Comparison of ENCODE assay signal across 11 mouse cellular contexts in genomic region chr4:57569711-57570110, GRCm38 (mm10). TPM values are rescaled to one million over a fixed set of nuclear protein-coding genes. Genes with fewer than 3 reads are reported as not detected.
A peak's percentile ranks its signal among the peaks of the same experiment; 100 is the strongest.
DNase-seq lines count a peak whose midpoint lies in the region; ATAC-seq and TF ChIP-seq lines count a peak whose summit lies in the region.
"Had no signal": no experiment of that assay in that cellular context is flagged by ENCODE, and none has a peak within 500 bp of the region (broad histone marks: within the 10 kb centered on the region; RNA-seq: fewer than 3 reads in every experiment).

No protein-coding gene starts in this region.

- DNase-seq in forebrain, postnatal 0 days: no peak
- peak; percentile 35 for DNase-seq in adrenal gland, postnatal 25 days
- DNase-seq in heart, postnatal 4 days: peak; percentile 57
- DNase-seq in lung, postnatal 0 days (ENCODE audit: low spot score): peak; percentile 61
- no peak for DNase-seq in left cerebral cortex, adult 11 months (ENCODE audit: low spot score)
- no peak for DNase-seq in kidney, adult 8-10 months
- DNase-seq: B cell, adult 2 months; cerebellum, postnatal 25 days had no signal

- no peak overlapping the region for H3K9ac ChIP-seq in forebrain, postnatal 0 days
- H3K9ac ChIP-seq in forebrain, embryonic 12.5 days: no peak overlapping the region
- H3K9ac ChIP-seq in lung, postnatal 0 days (replicated peaks; ENCODE audit: low read depth): no peak overlapping the region

- TF ChIP-seq CTCF in forebrain, postnatal 0 days (IDR thresholded peaks at IDR 0.05; ENCODE audit: low read depth): no peak
- TF ChIP-seq CTCF in lung, postnatal 0 days (IDR thresholded peaks at IDR 0.05): no peak

- H3K4me2 ChIP-seq in forebrain, postnatal 0 days (ENCODE audit: low read depth): 0 out of 2 replicates have a peak overlapping the region, but pooled peaks have one; percentile 5
- no peak overlapping the region for H3K4me2 ChIP-seq in forebrain, embryonic 12.5 days
- peak overlapping the region; percentile 86 for H3K4me2 ChIP-seq in lung, postnatal 0 days (replicated peaks; ENCODE audit: low read depth, low read length)

- no peak overlapping the region for H3K27ac ChIP-seq in forebrain, postnatal 0 days (ENCODE audit: low read depth, low read length)
- no peak overlapping the region for H3K27ac ChIP-seq in forebrain, embryonic 12.5 days
- H3K27ac ChIP-seq in lung, postnatal 0 days (ENCODE audit: low read length): no peak overlapping the region

- no peaks in the 10 kb centered on the region for H3K36me3 ChIP-seq in forebrain, postnatal 0 days (ENCODE audit: insufficient read depth)
- H3K36me3 ChIP-seq in forebrain, embryonic 12.5 days (replicated peaks): no peaks in the 10 kb centered on the region
- no peaks in the 10 kb centered on the region for H3K36me3 ChIP-seq in lung, postnatal 0 days (ENCODE audit: insufficient read depth, low read length)

- no peak for ATAC-seq in forebrain, postnatal 0 days
- no peak for ATAC-seq in forebrain, embryonic 12.5 days (ENCODE audit: low FRiP score)
- ATAC-seq in lung, postnatal 0 days: peak; percentile 77
- no peak for ATAC-seq in megakaryocyte-erythroid progenitor cell, adult 5-6 weeks (replicated peaks; ENCODE audit: low FRiP score, low TSS enrichment, poor library complexity, severe bottlenecking)

- H3K4me1 ChIP-seq in forebrain, postnatal 0 days (ENCODE audit: insufficient read depth): peaks cover 11% of the 10 kb centered on the region; the same call in 1 of the 2 replicates
- H3K4me1 ChIP-seq in forebrain, embryonic 12.5 days: peaks cover 6% of the 10 kb centered on the region
- H3K4me1 ChIP-seq in lung, postnatal 0 days (ENCODE audit: insufficient read depth, low read depth, low read length): 0 out of 2 replicates have a peak, but pooled peaks cover 2% of the 10 kb centered on the region

- H3K4me3 ChIP-seq in forebrain, postnatal 0 days (ENCODE audit: low read depth, low read length): no peak overlapping the region
- H3K4me3 ChIP-seq in forebrain, embryonic 12.5 days (replicated peaks): no peak overlapping the region
- H3K4me3 ChIP-seq in lung, postnatal 0 days (ENCODE audit: low read depth, low read length): peak overlapping the region; percentile 45; the same call in 1 of the 2 replicates
- H3K4me3 ChIP-seq: megakaryocyte, embryonic 14.5 days had no signal

- H3K27me3 ChIP-seq in forebrain, postnatal 0 days (ENCODE audit: insufficient read depth, low read length): no peaks in the 10 kb centered on the region
- peaks cover 34% of the 10 kb centered on the region for H3K27me3 ChIP-seq in forebrain, embryonic 12.5 days
- H3K27me3 ChIP-seq in lung, postnatal 0 days (replicated peaks; ENCODE audit: insufficient read depth, low read length): no peaks in the 10 kb centered on the region

- no peaks in the 10 kb centered on the region for H3K9me3 ChIP-seq in forebrain, postnatal 0 days (ENCODE audit: low read length)
- no peaks in the 10 kb centered on the region for H3K9me3 ChIP-seq in forebrain, embryonic 12.5 days
- H3K9me3 ChIP-seq in lung, postnatal 0 days (ENCODE audit: low read length): no peaks in the 10 kb centered on the region
- H3K9me3 ChIP-seq: megakaryocyte, embryonic 14.5 days had no signal

- WGBS in forebrain, postnatal 0 days: 63% methylated on average over 6 of the region's 6 CpGs
- 62% methylated on average over 6 of the region's 6 CpGs for WGBS in forebrain, embryonic 12.5 days
- WGBS in lung, postnatal 0 days: 32% methylated on average over 6 of the region's 6 CpGs

- TF ChIP-seq EP300 in lung, postnatal 0 days (IDR thresholded peaks at IDR 0.05): peak; percentile 38

RNA-seq across cellular contexts. Expression of gene Pakap, which starts 1.7 kb away (rescaled TPM):
- total RNA-seq in forebrain, postnatal 0 days (2014; rRNA removed): 3.7 and 6.9 TPM in 2 replicates
- polyA plus RNA-seq in forebrain, postnatal 0 days (2015; fragmentation: Nextera tagmentation; extraction: Ambion mirVana): 6.1 and 9.5 TPM in 2 replicates
- polyA plus RNA-seq in forebrain, embryonic 12.5 days (2016; fragmentation: Nextera tagmentation; extraction: Ambion mirVana): 13.7 and 14.8 TPM in 2 replicates
- total RNA-seq in adrenal gland, postnatal 25 days (2021): 67.2 and 126 TPM in 2 replicates
- 10 to 100 TPM; 73.5 to 80.4 TPM for total RNA-seq in heart, postnatal 4 days (2021)
- 60.5 and 68.6 TPM in 2 replicates for polyA plus RNA-seq in lung, postnatal 0 days (2015; fragmentation: Nextera tagmentation; extraction: Ambion mirVana)
- total RNA-seq in megakaryocyte-erythroid progenitor cell, adult 5-6 weeks (2014; fragmentation: Nextera tagmentation): not detected in 2 replicates
- total RNA-seq in megakaryocyte-erythroid progenitor cell, adult 5-6 weeks (2017): not detected in 2 replicates

Comparison
In these comparisons a context has a peak if more than half of its experiments do, and no peak if none do; other contexts are left out.
1. DNase-seq: peak in adrenal gland, postnatal 25 days (single experiment), heart, postnatal 4 days (single experiment) and lung, postnatal 0 days (single experiment); none in forebrain, postnatal 0 days (single experiment), left cerebral cortex, adult 11 months (single experiment) and kidney, adult 8-10 months (0 of 2).